Mouse (Mus musculus): ENCODE measurements around the gene Alox12e.
"Not testable (repeated sequence)": the region's sequence is repeated elsewhere in the genome, so short reads cannot be mapped to it uniquely, and the experiment has no call there.

The Alox12e gene

DNA sequence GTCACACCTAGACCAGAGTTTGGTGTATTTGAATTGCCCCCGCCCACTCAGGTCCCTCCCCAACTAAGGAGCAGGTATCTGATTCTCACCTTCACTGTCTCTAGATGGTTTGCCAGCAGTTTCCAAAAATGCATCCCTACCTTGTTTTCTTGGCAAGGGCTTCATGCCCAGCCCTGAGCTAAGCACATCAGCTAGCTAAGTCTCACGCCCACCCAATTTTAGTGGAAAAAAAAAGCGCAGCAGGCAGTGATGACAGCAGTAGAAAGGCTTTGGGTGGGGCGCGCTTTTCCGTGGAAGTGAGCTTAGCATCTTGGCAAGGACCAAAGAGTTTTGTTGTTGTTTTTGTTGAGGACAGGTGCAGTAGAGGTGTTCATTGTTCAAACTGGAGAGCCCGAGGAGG lies at the start of gene Alox12e:
Gene Alox12e, minus strand, starts transcription at position 101 of the 400 bp plus-strand sequence.
- CTCF ChIA-PET, result no interaction called here

DNA sequence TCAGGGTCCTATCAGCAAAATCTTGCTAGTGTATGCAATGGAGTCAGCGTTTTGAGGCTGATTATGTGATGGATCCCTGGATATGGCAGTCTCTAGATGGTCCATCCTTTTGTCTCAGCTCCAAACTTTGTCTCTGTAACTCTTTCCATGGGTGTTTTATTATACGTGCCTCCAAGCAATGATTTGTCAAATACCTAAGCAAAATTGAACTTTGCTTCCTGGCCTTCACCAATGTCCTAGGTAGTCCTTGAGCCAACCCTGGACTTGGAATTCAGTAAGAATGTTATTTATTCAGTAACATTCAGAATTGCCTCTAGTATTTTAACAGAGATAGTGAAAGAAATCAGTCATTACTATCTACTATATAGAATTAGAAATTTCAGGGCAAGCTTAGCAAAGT lies 46.2 kb upstream of the Alox12e start:
- CTCF ChIA-PET, result not testable (repeated sequence)

DNA sequence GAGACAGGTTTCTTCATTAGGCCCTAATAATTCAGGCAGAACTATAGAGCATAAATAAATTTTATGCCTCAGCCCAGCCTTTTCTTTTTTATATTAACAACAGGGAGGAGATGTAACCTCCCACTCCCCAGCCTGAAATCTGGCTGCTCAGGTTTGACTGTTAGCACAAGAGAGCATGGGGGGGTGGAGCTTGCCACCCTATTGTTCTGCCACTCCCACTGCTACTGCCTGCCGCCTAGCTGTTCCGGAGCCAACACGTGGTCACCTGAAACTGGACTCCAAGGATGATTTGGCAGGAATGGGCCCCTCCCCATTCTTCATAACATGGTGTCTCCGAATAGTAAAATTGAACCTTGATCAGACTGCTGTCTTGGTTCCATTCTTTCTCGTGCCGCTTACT lies 45.3 kb upstream of the Alox12e start:
- CTCF ChIA-PET, result not testable (repeated sequence)

DNA sequence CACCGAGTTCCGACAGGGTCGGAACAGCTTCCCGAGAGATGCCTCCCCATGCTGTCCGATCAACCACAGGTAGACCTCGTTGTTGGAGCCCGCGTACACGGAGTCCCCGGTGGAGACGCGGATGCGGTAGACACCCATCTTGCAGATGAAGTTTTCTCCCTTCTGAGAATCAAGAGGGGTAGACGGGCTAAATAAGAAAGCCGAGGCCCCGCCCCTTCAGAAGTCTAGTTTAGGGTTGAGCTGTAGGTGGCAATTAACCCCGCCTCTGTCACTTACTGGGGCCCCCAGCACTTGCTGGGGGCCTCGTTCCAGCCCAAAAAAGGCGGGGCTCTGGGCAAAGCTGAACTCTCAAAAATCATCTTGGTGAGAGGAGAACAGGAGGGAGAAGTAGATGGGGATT lies 29.4 kb upstream of the Alox12e start, which contains the start of gene Alox15:
Gene Alox15, minus strand, starts transcription at position 164 of the 400 bp plus-strand sequence.
- CTCF ChIA-PET, result no interaction called here

DNA sequence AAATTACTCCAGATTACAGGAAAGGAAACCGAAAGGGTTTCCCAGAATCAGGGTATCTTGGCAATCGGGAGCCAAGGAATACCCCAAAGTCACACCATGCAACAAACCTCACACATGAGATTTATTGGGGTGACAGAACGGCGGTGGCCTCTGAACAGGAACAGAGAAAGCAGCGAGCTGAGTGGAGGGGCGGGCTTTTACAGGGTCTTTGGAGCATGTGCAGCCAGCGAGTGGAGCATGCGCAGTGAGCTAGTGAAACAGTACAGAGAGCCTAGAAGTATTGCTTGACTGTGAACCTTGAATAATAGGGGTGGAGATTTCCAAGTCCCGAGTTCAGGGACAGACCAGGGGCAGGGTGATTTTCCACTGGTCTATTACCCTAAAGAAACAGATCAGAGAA lies 26.2 kb upstream of the Alox12e start:
- CTCF ChIA-PET, result no interaction called here

DNA sequence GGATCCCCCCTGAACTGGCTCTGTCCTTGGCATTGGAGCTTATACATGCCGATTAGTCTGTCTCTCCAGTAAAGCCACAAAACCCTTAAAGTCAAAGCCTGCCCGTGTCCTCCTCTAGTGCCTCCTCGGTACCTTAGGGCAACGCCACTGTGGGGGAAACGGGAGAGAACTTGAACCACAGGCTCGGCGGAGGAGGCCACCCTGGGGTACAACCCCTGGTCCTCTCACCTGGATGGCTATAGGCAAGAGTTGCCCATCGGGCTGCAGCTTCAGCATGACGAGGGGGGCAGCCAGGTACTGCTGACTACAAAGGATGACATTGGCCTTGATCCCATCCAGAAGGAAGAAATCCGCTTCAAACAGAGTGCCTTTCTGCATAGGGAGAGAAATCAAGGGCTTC lies 25.4 kb upstream of the Alox12e start:
- CTCF ChIA-PET, result no interaction called here

DNA sequence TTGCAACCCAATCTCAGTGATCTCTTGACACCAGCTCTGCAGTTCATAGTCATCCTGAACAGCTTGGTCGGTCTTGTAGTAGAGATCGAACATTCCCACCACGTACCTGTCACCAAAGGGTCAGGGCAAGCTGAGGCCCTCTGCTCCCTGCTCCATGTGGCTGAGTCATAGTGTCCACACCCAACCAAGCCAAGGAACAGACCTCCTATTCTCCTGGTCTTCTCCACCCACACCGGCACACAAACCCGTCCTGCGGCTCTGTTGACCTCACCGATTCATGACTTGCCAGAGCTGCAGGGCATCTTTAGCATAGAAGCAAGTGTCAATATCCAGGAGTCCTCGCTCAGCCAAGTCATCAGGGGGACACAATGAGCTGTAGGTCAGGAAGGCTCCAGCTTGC lies 23.1 kb upstream of the Alox12e start:
- CTCF ChIA-PET, result no interaction called here

DNA sequence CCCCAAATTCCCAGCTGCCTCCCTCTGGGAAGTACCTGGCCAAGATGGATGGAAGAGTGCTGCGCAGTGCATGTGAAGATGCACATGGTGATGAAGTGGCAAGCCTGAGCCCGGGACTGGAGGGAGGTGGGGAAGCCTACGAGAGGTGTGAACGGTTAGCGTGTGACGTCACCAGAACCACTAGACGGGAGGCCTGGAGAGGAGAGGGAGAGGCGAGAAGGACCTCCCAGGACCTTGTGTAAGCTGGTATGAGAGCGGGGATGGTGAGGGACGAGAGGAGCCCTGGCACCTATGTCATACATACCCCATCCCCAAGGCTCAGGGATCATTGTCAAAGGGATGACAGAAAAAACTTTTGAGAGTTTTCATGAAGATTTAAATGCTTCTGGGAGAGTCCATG lies 22.6 kb upstream of the Alox12e start:
- CTCF ChIA-PET, result no interaction called here

DNA sequence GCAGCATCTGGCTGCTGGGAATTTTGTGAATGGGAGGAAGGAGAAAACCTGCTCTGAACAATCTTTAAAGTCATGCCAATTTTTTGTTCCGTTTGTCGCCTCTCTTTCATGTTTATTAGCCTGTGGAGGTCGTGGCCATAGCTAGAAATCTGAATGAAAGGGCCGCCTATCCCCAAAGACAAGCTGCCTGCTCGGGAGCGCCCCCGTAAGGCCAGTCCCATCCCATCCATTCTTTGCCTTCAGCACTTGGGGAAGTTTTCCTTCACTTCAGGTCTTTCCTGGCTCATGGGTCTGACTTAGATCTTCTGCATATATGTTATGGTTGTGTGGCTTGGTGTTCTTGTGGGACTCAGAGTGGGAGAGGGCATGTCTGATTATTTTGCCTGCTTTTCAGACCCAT lies 17.1 kb upstream of the Alox12e start:
- CTCF ChIA-PET, result no interaction called here

DNA sequence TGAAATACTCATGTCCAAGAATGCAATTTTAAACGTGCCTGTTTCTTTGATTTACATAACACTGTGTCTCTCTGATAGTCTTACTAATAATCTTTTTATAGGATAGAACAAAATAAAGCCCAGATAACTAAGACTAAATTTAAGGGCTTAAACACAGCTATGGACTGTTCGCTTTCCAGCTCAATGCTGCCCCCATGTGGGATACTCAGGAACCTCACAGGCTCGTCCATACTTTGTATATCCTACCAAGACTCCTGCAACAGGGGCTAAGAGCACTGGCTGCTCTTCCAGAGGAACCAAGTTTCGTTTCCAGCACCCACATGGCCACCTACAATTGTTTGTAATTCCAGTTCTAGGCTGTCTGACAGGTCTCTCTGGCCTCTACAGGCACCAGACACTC lies 12.0 kb upstream of the Alox12e start:
- CTCF ChIA-PET, result interaction anchor here (0.7 kb wide), 1 partner anchor 10 kb away, joined by 3 read pairs; no protein-coding TSS in a partner anchor

DNA sequence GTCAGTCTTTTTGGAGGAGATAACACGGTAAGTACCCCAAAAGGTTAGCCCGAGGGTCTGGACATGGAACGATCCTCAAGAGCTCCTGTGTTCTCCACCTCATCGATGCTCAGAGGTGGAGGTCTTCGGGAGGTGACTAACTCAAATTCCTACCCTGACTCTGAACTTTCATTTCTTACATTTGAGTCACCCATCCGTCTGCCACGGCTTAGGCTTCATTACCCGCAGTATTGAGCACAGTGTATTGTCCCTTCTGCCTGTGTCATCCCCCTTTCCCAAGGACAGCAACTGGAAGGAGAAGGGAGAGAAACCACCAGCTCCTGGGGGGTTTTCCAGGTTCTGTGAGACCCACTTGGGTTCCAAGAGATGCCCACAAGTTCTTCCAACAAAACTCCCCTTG lies 2.3 kb upstream of the Alox12e start:
- CTCF ChIA-PET, result no interaction called here

DNA sequence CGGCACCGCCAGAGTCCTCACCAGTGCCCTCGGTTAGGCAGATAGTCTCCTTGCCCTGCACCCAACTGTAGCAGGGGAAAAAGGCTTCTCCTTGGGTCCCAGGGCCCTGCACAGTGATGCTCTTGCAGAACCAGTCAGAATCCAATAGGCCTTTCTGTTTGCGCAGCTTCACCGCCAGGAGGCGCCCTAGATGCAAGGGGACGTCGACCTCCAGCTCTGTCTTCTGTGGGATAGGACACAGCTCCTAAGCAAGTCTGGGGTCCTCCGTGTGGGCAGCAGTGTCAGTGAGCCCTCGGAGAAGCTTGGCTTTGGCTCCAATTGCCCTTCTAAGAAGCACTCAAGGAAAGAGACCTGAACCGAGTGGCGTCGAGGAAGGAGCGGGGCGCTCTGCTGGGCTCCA lies 764 bp downstream of the Alox12e start:
- CTCF ChIA-PET, result no interaction called here

DNA sequence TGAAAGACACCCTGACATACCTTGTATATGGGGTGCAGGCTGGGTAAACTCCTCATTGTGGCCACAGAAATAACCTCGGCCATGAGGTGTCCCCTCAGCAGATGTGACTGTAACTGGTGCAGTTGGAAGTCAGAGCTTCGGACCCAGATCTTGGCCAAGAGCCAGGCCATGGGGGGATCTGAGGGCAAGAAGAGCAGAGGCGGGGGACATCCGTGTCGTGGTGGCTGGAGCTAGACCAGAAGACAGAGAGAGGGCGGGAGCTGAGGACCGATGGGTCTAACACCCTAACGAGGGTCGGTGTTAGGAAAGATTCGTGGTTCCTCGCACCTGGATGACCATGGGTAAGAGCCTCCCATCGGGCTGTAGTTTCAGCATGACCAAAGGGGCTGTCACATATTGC lies 2.8 kb downstream of the Alox12e start:
- CTCF ChIA-PET, result interaction anchor here (0.5 kb wide), 1 partner anchor 107 kb away, joined by 4 read pairs; no protein-coding TSS in a partner anchor

DNA sequence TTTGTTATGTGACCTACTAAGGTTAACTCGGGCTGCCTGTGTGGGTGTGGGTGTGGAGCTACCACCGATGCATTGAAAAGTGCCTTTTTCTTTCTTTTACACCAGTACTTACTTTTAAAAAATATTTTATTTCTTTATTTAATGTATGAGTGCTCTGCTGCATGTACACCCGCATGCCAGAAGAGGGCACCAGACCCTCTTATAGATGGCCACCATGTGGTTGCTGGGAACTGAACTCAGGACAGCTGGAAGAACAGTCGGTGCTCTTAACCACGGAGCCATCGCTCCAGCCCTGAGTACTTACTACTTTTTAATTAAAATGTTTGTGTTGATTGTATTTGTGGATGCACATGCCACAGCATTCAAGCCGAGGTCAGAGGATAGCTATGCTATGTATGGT lies 8.6 kb downstream of the Alox12e start:
- CTCF ChIA-PET, result no interaction called here

DNA sequence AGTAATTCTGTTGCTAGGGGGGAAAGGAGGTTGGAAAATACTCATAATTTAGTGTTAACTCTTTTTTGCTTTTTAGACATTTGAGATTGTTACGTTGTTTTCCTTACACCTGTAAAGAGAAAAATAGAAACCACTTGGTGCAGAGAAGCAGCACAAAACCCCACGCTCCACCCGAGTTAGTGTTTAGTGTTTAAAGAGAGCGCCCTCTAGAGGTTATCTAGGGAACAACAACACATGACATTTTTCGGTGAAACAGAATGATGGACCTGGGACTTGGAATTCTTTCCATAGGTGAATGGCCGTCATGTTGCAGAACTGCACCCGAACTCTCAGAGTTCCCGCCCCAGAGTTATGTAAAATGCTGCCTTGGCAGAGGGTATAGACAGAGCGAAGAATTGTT lies 13.1 kb downstream of the Alox12e start:
- CTCF ChIA-PET, result no interaction called here

DNA sequence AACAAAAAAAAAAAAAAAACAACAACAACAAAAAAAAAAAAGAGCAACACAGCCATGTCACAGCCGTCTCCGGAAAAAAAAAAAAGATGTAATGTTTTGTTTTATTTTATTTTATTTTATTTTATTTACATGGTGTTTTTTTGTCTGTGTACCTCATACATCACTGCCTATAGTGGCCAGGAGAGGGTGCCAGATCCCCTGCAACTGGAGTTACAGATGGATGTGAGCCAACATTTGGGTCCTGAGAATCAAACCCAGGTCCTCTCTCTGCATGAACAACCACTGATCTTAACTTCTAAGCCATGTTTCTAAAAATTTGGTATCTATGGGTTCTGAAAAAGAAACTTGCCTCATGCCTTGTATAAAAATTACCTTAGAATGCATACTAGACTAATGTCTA lies 14.1 kb downstream of the Alox12e start:
- CTCF ChIA-PET, result no interaction called here

DNA sequence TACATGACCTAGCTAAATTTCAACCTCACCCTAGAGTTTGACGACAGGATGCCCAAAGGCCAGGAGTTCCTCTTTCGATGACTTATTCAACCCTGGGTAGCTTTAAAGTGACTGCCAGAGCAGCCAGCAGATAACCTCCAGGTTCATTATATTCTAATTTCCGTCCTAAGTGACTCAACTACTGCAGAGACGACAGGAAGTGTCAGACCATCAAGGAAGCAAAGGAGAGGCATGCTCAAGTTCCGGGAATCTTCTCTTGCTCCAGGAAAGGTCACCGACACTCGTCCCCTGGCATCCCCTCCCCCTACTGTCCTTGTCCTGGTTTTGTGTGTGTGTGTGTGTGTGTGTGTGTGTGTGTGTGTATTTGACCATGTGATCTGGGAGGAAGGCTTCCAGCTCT lies 16.3 kb downstream of the Alox12e start:
- CTCF ChIA-PET, result interaction anchor here (0.8 to 1.8 kb wide), 2 partner anchors 76 to 373 kb away, joined by 3 to 9 read pairs; no protein-coding TSS in a partner anchor

DNA sequence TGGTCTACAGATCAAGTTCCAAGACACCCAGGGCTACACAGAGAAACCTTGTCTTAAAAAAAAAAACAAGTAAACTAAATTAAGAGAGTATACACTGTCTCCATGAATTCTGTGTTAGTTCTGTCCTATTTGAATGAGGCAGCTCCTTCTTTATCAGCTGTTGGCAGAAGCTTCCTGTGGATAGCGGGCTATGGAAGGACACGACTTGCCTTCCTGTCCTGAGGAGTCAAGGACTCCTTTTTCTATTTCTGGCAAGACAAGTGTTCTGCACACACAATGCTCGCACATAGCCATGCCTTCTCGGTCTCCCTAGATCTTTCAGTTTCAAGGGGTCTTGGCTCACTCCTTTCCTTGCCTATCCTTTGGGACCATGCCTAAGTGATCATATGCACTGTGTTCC lies 20.1 kb downstream of the Alox12e start:
- CTCF ChIA-PET, result no interaction called here

DNA sequence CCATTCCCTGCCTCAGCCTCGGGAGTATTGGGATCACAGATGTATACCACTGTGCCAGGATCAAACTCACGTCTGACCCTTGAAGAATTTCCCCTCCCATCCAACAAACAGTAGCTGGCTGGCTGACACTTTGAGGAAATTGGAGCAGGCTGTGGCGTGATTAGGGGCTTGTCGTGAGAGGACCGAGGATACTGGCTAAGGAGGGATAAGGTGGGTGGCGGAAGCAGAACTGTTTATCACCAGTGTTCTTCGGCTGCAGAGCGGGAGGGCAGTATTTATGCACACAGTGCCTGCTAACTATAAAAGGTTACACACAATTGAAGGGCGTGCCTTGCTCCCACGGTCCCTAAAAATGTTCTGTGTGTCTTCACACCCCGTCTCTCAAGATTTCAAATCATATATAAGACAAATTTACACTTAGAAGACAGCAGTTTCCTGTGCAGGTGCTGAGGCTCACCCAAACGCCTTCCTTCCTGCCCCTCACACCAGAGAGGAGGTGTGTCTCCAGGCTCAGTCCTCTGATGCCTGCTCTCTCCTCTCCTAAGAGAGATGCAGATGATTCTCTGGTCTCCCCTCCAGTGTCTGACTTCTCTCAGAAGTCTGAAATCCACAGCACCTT lies 24.5 kb downstream of the Alox12e start:
- CTCF ChIA-PET, result no interaction called here

DNA sequence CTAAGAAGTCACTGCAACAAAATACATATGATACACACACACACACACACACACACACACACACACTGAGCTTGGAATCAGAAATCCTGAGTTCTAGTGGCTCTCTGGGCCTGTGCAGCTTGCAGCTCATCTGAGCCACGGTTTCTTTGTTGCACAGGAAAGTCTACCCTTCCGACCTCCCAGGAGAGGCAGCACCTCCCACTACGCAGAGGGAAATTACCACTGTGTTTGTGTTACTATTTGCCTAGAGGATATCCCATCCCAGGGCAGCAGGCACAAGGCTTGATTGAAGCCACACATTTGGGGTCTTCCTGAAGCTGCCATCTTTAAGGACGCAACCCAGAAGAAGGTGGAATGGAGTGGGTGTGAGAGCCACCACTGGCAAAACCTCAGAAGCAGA lies 25.0 kb downstream of the Alox12e start:
- CTCF ChIA-PET, result no interaction called here

DNA sequence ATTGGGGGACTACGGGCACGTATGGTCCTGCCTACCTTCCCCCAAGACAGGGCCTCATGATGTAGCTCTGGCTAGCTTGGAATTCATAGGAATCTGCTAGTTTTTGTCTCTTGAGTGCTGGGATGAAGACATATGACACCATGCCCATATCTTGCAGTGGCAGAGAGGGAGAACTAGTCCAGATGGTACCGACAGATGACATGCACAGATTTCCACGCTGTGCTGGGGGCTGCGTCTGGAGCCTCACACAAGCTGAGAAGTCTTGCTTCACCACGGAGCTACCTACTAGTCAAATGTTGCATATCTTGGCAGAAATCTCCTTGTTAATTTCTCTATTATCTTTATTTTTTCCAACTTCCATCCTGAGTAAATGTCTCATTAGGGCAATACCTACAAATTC lies 28.5 kb downstream of the Alox12e start:
- CTCF ChIA-PET, result no interaction called here

DNA sequence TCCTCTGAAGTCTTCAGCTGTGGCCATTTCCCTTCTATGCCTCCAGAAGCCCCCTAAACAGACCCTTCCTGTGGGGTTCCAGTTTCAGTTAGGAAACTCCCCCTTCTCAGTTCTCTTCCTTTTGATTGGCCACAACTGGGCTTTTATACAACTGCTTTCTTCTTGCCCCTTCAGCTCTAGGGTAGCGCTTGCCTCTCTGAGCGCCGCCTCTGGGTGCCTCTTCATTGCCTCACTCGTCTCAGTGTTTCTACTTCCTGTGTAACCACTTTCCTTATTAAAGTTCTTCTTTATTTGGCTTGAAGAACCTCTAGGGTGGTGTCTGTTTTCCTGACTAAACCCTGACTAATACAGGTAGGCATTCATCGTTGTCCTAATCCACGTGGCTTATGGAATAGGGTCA lies 31.2 kb downstream of the Alox12e start:
- CTCF ChIA-PET, result no interaction called here

DNA sequence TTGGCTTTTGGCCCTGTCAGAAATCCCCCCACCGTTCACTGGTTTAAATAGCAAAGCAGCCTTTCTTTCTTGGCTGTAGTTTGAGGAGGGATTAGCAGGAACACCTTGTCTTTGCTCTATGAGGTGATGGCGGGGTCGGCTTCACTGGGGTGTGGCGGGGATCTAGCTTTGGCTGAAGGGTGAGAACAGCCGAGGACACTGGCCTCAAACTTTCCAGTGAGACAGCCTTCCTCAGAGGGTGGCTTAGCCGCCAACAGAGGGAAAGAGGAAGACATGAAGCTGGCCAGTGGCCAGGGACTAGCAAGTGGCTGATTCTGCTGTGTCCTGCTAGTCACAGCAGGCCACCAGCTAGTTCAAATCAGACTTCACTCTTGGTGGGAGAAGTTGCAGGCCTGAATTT lies 33.2 kb downstream of the Alox12e start:
- CTCF ChIA-PET, result no interaction called here

DNA sequence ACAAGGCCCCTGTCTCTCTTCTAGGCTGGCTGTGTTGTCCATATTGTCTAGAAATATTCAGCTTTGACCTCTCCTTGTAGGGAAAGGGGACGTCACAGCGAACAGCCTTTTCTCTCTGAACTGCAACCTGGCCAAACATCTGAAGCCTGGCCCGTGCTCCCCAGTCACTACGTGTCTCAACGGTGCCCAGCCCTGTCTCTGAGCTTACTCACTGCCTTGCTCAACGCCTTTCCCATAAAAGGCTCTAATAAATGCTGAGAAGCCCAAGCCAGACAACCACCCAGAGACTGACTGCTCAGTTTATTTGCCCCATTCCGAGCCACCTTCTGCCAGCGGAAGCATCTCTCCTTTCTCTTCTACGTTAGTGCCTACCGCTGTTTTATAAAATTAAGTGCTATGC lies 34.3 kb downstream of the Alox12e start:
- CTCF ChIA-PET, result no interaction called here

DNA sequence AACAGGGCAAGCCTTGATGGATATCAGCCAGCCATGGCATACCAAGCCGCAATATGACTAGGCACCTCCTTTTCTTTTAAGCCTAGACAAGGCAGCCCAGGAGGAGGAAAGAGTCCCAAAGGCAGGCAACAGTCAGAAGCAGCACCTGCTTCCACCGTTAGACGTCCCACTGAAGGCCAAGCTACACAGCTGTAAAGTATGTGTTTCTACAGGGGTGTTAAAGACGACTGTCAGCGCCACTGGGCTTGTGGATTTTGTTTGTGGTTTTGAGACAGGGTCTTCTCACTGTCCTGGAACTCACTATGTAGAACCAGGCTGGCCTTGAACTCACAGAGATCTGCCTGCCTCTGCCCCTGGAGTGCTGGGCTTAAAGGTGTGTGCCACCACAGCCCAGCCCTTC lies 36.7 kb downstream of the Alox12e start:
- CTCF ChIA-PET, result no interaction called here
